In genomic region chr13:37873125-37873891, GRCm38 (mm10) we compare ENCODE assay signal across 12 mouse cellular contexts.
A peak's percentile ranks its signal among the peaks of the same experiment; 100 is the strongest.
DNase-seq lines count a peak whose midpoint lies in the region; ATAC-seq and TF ChIP-seq lines count a peak whose summit lies in the region.
"Had no signal": no experiment of that assay in that cellular context is flagged by ENCODE, and none has a peak within 500 bp of the region (broad histone marks: within the 10 kb centered on the region; RNA-seq: fewer than 3 reads in every experiment).

No protein-coding gene starts in this region.

- in situ Hi-C loops in CH12.LX (cut with MboI; ENCODE audit: low pct_ligation_motif_present, low pct_unique_long_range_greater_than_20kb, low sequenced_read_pairs) = no loop called here

- intact Hi-C loops in heart, postnatal 25 days (cut with DNase I) = no loop called here

- TF ChIP-seq RAD21 in CH12.LX (IDR thresholded peaks at IDR 0.05; ENCODE audit: low read depth, low read length) = peak; percentile 6; the same call in 1 of the 2 replicates

- no peak overlapping the region for H3K4me3 ChIP-seq in heart, embryonic 12.5 days
- H3K4me3 ChIP-seq in CH12.LX (replicated peaks in 1 of 3; ENCODE audit: low read depth in 2 of 3, low read length in 2 of 3, poor library complexity in 1 of 3) = peak overlapping the region; percentile 30 to 45 (median 43)
- no peak overlapping the region for H3K4me3 ChIP-seq in intestine, embryonic 16.5 days (ENCODE audit: low read length)
- H3K4me3 ChIP-seq: midbrain, embryonic 13.5 days had no signal

- peak overlapping the region; percentile 40; the same call in 1 of the 2 replicates for H3K27ac ChIP-seq in heart, embryonic 12.5 days (ENCODE audit: poor library complexity, severe bottlenecking)
- H3K27ac ChIP-seq in CH12.LX (ENCODE audit: insufficient read depth, low read depth) = peak overlapping the region; percentile 91
- H3K27ac ChIP-seq in intestine, embryonic 16.5 days (ENCODE audit: low read length) = no peak overlapping the region
- H3K27ac ChIP-seq: midbrain, embryonic 13.5 days had no signal

- peaks cover 66% of the 10 kb centered on the region for H3K4me1 ChIP-seq in heart, embryonic 12.5 days (replicated peaks)
- peaks cover 24 to 76% of the 10 kb centered on the region in 2 experiments for H3K4me1 ChIP-seq in CH12.LX (ENCODE audit: control insufficient read depth in 1 of 2, insufficient read depth in 2 of 2)
- peaks cover 37% of the 10 kb centered on the region for H3K4me1 ChIP-seq in intestine, embryonic 16.5 days (ENCODE audit: control insufficient read depth, insufficient read depth, low read length)
- H3K4me1 ChIP-seq: midbrain, embryonic 13.5 days had no signal

- peaks cover 40% of the 10 kb centered on the region for H3K79me2 ChIP-seq in CH12.LX (replicated peaks; ENCODE audit: control insufficient read depth, extremely low read depth, insufficient read depth, poor library complexity, severe bottlenecking)

- DNase-seq in heart, postnatal 25 days (ENCODE audit: low spot score) = no peak
- DNase-seq in CH12.LX (ENCODE audit: extremely low read depth) = peak; percentile 84
- no peak for DNase-seq in adrenal gland, postnatal 4 days (ENCODE audit: low spot score in 2 of 2)
- DNase-seq in cerebellum, postnatal 4 days (ENCODE audit: low spot score in 2 of 2) = no peak
- no peak for DNase-seq in layer of hippocampus, postnatal 10 days (ENCODE audit: low spot score in 2 of 2)
- DNase-seq: cerebellum, adult 2 months; heart, adult 11 months; kidney, adult 9 months had no signal

- TF ChIP-seq EP300 in CH12.LX (IDR thresholded peaks at IDR 0.05; ENCODE audit: low read length) = peak; percentile 83

- TF ChIP-seq POLR2A in CH12.LX (IDR thresholded peaks at IDR 0.05; ENCODE audit: low read depth, low read length) = peak; percentile 40

- WGBS in heart, embryonic 12.5 days = 83% methylated on average over 7 of the region's 7 CpGs
- WGBS in intestine, embryonic 16.5 days = 65% methylated on average over 7 of the region's 7 CpGs

- no peaks in the 10 kb centered on the region for H3K27me3 ChIP-seq in heart, embryonic 12.5 days (replicated peaks)
- H3K27me3 ChIP-seq in CH12.LX (replicated peaks) = no peaks in the 10 kb centered on the region
- no peaks in the 10 kb centered on the region for H3K27me3 ChIP-seq in intestine, embryonic 16.5 days (replicated peaks; ENCODE audit: control insufficient read depth, insufficient read depth, low read length)
- H3K27me3 ChIP-seq: midbrain, embryonic 13.5 days had no signal

- H3K9me3 ChIP-seq in heart, embryonic 12.5 days (replicated peaks) = no peaks in the 10 kb centered on the region
- H3K9me3 ChIP-seq in CH12.LX (replicated peaks; ENCODE audit: low read length) = no peaks in the 10 kb centered on the region
- no peaks in the 10 kb centered on the region for H3K9me3 ChIP-seq in intestine, embryonic 16.5 days (ENCODE audit: control insufficient read depth, low read length)
- H3K9me3 ChIP-seq: midbrain, embryonic 13.5 days had no signal

- H3K9ac ChIP-seq in heart, embryonic 12.5 days = no peak overlapping the region
- H3K9ac ChIP-seq in CH12.LX (ENCODE audit: insufficient read depth, low read depth) = peak overlapping the region; percentile 45
- 0 out of 2 replicates have a peak overlapping the region, but pooled peaks have one; percentile 6 for H3K9ac ChIP-seq in intestine, embryonic 16.5 days (ENCODE audit: low read depth, low read length)
- H3K9ac ChIP-seq: midbrain, embryonic 13.5 days had no signal

- no peaks in the 10 kb centered on the region for H3K36me3 ChIP-seq in heart, embryonic 12.5 days
- peaks cover 0 to 1% of the 10 kb centered on the region in 2 experiments for H3K36me3 ChIP-seq in CH12.LX (replicated peaks in 1 of 2; ENCODE audit: control insufficient read depth in 1 of 2, insufficient read depth in 1 of 2, low read length in 1 of 2)
- H3K36me3 ChIP-seq in intestine, embryonic 16.5 days (ENCODE audit: control insufficient read depth, insufficient read depth, low read length) = no peaks in the 10 kb centered on the region
- H3K36me3 ChIP-seq: midbrain, embryonic 13.5 days had no signal

- no peak overlapping the region for H3K4me2 ChIP-seq in heart, embryonic 12.5 days
- peak overlapping the region; percentile 62 for H3K4me2 ChIP-seq in CH12.LX (ENCODE audit: insufficient read depth, low read depth, poor library complexity, severe bottlenecking)
- no peak overlapping the region for H3K4me2 ChIP-seq in intestine, embryonic 16.5 days (ENCODE audit: low read depth, low read length)
- H3K4me2 ChIP-seq: midbrain, embryonic 13.5 days had no signal

- dilution Hi-C loops in CH12.LX (cut with MboI; ENCODE audit: extremely low pct_ligation_motif_present, extremely low pct_unique_long_range_greater_than_20kb, low sequenced_read_pairs) = no loop called here

- ATAC-seq in heart, embryonic 12.5 days (ENCODE audit: insufficient number of reproducible peaks, low FRiP score) = no peak
- 0 out of 2 replicates have a peak, but pooled peaks have one; percentile 32 for ATAC-seq in intestine, embryonic 16.5 days
- peak; percentile 51 for ATAC-seq in megakaryocyte-erythroid progenitor cell, adult 5-6 weeks (replicated peaks; ENCODE audit: low FRiP score, low TSS enrichment, poor library complexity, severe bottlenecking)
- ATAC-seq: midbrain, embryonic 13.5 days had no signal

- TF ChIP-seq CTCF in CH12.LX (conservative IDR thresholded peaks at IDR 0.05 in 1 of 2, IDR thresholded peaks at IDR 0.05 in 1 of 2; ENCODE audit: low read depth in 2 of 2, low read length in 2 of 2) = no peak

TF ChIP-seq in CH12.LX, 34 proteins besides CTCF, POLR2A, EP300 and RAD21:
- TF ChIP-seq TBP (conservative IDR thresholded peaks at IDR 0.05; ENCODE audit: low read depth, low read length) = 0 out of 2 replicates have a peak, but pooled peaks have one; percentile 58
- peak; percentile 76 for TF ChIP-seq MEF2A (IDR thresholded peaks at IDR 0.05; ENCODE audit: borderline replicate concordance, low read depth, low read length)
- TF ChIP-seq USF1 (IDR thresholded peaks at IDR 0.05; ENCODE audit: low read depth, low read length) = no peak
- TF ChIP-seq BHLHE40 (IDR thresholded peaks at IDR 0.05; ENCODE audit: low read depth, low read length) = peak; percentile 93
- no peak for TF ChIP-seq GABPA (IDR thresholded peaks at IDR 0.05; ENCODE audit: insufficient replicate concordance, low read depth, low read length)
- peak; percentile 79 for TF ChIP-seq CHD2 (IDR thresholded peaks at IDR 0.05; ENCODE audit: low read length)
- TF ChIP-seq RCOR1 (conservative IDR thresholded peaks at IDR 0.05; ENCODE audit: low read depth, low read length) = 0 out of 2 replicates have a peak, but pooled peaks have one; percentile 42
- peak; percentile 92 for TF ChIP-seq MAX (IDR thresholded peaks at IDR 0.05; ENCODE audit: low read length)
- TF ChIP-seq E2F4 (IDR thresholded peaks at IDR 0.05; ENCODE audit: insufficient replicate concordance, low read depth, low read length) = 0 out of 2 replicates have a peak, but pooled peaks have one; percentile 48
- no peak for TF ChIP-seq POLR2AphosphoS2 (IDR thresholded peaks at IDR 0.05; ENCODE audit: low read depth, low read length)
- peak; percentile 98 for TF ChIP-seq MYC (IDR thresholded peaks at IDR 0.05; ENCODE audit: low read depth, low read length)
- TF ChIP-seq JUN (IDR thresholded peaks at IDR 0.05; ENCODE audit: insufficient read depth, low read depth, low read length) = peak; percentile 74
- TF ChIP-seq ELF1 (IDR thresholded peaks at IDR 0.05; ENCODE audit: low read depth, low read length) = peak; percentile 33; the same call in 1 of the 2 replicates
- no peak for TF ChIP-seq KAT2A (IDR thresholded peaks at IDR 0.05; ENCODE audit: insufficient replicate concordance, low read length)
- 0 out of 2 replicates have a peak, but pooled peaks have one; percentile 22 for TF ChIP-seq ZNF384 (IDR thresholded peaks at IDR 0.05; ENCODE audit: low read depth, low read length)
- TF ChIP-seq MXI1 (IDR thresholded peaks at IDR 0.05; ENCODE audit: low read depth, low read length) = peak; percentile 82
- peak; percentile 55 for TF ChIP-seq NRF1 (IDR thresholded peaks at IDR 0.05; ENCODE audit: low read depth, low read length)
- peak; percentile 66; the same call in 1 of the 2 replicates for TF ChIP-seq JUND (conservative IDR thresholded peaks at IDR 0.05; ENCODE audit: low read depth, low read length)
- peak; percentile 94 for TF ChIP-seq IRF4 (IDR thresholded peaks at IDR 0.05; ENCODE audit: low read depth, low read length)
- peak; percentile 54; the same call in 1 of the 2 replicates for TF ChIP-seq SIN3A (IDR thresholded peaks at IDR 0.05; ENCODE audit: low read length)
- no peak for TF ChIP-seq ZMIZ1 (IDR thresholded peaks at IDR 0.05; ENCODE audit: low read depth, low read length)
- no peak for TF ChIP-seq HCFC1 (IDR thresholded peaks at IDR 0.05; ENCODE audit: low read depth, low read length)
- no peak for TF ChIP-seq NELFE (IDR thresholded peaks at IDR 0.05; ENCODE audit: low read depth, low read length)
- no peak for TF ChIP-seq SMC3 (IDR thresholded peaks at IDR 0.05; ENCODE audit: low read depth, low read length)
- TF ChIP-seq USF2 (conservative IDR thresholded peaks at IDR 0.05; ENCODE audit: low read depth, low read length) = no peak
- TF ChIP-seq CHD1 (IDR thresholded peaks at IDR 0.05; ENCODE audit: low read depth, low read length) = peak; percentile 89; the same call in 1 of the 2 replicates
- peak; percentile 76 for TF ChIP-seq ETS1 (conservative IDR thresholded peaks at IDR 0.05; ENCODE audit: low read depth, low read length)
- TF ChIP-seq ZC3H11A (IDR thresholded peaks at IDR 0.05; ENCODE audit: low read depth, low read length) = no peak
- peak; percentile 94 for TF ChIP-seq MAZ (IDR thresholded peaks at IDR 0.05; ENCODE audit: low read depth, low read length)
- peak; percentile 91 for TF ChIP-seq TCF12 (IDR thresholded peaks at IDR 0.05; ENCODE audit: low read depth, low read length)
- TF ChIP-seq ZKSCAN1 (IDR thresholded peaks at IDR 0.05; ENCODE audit: borderline replicate concordance, low read depth, low read length) = peak; percentile 72
- no peak for TF ChIP-seq PAX5 (IDR thresholded peaks at IDR 0.05; ENCODE audit: low read length)
- no peak for TF ChIP-seq UBTF (IDR thresholded peaks at IDR 0.05; ENCODE audit: low read depth, low read length)
- TF ChIP-seq MAFK (IDR thresholded peaks at IDR 0.05; ENCODE audit: insufficient replicate concordance, low read length) = no peak

Comparison
In these comparisons a context has a peak if more than half of its experiments do, and no peak if none do; other contexts are left out.
1. H3K4me3 ChIP-seq: peak in CH12.LX (3 of 3); none in heart, embryonic 12.5 days (single experiment) and intestine, embryonic 16.5 days (single experiment).